Mouse (Mus musculus): ENCODE data around the gene Gm49396.

Gm49396 gene

DNA sequence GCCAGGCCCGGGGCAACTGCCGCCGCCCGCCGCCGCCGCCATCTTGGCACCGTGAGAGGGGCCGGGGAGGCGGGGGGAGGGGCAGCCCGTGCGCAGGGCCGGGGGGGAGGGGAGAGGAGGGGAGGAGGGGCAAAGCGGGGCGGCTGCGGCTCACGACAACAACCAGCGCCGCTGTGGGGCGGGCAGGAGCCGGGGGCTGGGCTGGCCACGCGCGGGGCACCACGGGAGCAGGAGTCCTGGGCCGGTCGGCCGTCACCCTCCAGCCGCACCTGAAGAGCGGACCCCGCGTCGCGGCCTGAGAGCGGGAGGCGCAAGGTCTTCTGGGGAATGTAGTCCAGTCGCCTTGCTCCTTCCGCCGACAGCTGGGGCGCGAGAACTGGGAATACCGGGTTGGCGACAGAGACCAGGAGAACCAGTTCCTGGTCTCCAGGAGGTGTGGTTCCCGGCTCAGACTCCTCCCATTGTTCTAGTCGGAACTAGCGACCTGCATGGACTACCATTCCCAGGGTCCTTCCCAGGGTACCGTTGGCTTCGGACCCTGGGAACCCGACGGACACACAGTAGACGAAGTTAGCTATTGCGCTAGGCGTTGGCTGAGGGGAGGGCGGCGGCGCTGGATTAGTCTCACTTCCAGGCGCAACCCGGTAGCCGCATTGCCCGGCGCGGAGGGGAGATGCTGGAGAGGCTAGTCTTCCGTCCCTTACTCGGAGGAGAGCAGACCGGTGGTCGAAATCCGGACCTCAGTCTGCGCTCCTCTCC lies 25.7 kb downstream of the Gm49396 start, which contains the start of gene Kmt2b:
TSS of gene Kmt2b (minus strand) at position 51 of the 759 bp plus-strand sequence.
- peak; percentile 94 to 95 for DNase-seq

DNA sequence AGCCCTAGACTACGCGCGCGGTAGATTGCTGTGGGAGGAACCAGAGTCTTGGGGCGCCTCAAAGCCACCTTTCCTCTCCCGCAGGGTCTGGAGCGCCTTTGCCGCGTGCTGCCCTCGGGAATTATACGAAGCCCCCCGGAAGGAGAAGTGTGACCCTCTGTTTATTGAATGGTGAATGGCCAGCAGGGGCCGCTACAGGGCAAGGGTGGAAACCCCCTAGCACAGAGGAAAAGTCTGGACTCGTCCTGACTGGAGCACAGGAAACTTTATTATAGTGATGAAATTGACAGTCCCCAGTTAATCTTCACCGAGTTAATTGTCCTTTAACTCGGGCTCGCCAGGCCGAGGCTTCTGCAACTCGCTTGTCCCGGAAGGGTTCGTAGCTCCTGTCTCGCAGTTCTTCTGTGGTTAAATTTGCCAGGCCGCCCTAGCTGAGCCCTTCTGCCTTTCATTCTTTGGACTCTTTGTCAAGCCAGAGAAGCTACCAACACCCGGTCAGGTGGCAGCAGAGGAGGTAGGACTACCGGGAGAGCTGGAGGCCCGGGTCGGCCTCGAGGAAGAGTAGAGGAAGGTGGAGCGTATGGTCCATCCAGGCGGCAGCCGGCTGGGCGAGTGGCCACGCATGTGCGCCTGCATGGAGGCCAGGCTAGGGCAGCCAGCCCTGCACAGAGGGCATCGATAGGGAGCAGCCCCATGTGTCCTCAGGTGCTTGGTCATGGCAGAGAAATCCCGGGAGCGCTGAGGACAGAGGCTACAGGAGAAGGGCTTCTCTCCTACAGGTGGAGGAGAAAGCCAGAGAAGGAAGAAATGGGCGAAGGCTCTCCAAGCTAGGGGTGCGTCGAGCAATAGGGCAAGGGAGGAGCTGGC lies 26.5 kb downstream of the Gm49396 start:
- peak; percentile 60 to 79 for DNase-seq

DNA sequence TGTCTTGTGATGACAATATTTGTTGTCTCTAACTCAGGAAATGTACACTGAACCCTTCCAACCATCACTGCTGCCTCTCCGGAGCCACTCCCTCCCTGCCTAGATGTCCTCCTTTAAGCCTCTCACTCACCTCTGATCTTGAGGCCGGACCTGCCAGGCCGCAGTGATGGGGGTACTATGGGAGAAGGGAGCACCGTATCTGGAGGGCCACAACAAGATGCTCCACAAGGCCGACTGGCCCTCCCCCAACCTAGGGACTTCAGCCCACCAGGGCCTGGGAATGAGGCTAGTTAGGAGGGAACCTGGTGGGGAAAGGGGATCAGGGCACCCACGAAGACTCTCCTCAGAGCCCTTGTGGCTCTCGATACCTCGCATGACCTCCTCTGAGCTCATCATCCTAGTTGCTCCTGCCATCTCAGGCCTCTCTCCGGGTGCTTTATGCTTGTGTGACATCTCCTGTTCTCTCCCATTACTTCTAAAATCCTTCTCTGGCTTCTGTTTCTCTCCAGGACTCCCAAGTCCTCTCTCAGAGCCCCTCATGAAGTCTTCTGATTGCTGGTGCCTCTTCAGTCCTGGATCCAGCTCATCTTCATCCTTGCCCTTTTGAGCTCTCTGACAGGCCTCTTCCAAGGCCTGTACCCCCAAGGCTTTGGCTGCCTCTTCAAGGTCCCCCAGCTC lies 27.9 kb downstream of the Gm49396 start:
- DNase-seq, result no peak

DNA sequence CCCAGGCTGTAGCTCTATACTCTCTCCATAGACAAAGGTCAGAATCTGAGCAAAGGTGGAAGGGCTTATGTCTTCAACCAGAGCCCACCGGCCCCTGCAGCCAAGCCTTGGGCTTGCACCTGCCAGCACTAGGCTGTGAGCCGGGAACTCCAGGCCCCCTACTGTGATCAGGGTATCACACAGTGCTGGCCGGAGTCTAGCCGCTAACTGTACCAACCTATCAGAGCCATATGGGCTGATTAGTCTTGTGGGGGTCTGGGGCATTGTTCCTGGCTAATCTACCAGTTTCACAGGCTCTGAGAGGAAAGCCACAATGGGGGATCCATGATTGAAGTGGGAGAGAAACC lies 28.4 kb downstream of the Gm49396 start:
- no peak for DNase-seq

- no peak for DNase-seq
These were observed 29.8 kb downstream of the Gm49396 start for GRCm38 (mm10) chr7:30592772-30593423.

DNA sequence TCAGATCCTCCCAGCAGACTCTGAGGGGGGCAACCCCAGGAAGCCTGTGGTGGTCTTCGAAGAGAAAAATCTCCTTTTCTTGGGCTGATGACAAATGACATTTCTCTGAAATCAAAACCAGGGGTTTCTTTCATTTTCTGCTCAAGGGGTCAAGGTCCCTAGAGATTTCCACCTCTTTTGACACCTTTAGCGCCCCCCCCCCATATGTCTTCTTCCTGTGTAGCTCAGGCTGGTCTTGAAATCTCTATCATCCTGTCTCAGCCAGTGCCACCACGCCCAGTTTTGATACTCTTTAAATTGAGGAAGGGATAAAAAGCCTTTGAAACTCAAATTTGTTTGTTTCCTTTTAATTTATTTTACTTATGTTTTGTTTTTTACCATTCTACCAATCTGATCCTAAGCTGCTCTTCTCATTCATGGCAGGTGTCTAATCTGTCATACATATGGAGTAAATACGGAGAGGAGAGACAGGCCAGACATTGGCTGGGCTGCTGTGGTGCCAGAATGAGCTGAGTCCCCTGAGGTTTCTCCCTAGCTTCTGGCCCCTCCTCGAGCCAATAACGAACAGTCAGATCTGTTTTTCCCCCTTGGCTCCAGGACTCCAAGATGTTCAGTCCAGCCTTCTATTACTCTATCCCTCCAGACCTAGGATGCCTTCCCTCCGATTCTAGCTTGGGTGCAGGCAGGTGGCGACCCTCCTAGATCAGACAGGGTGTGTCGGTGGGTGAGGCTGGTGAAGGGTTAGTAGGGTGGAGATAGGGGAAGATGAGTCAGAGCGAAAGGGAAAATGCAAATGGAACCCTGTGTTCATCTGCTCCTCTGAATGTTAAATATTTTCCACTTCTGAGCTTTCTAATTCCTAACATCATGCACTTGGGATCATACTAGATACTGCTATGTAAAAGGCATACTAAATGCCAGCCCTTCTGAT lies 30.7 kb downstream of the Gm49396 start:
- no peak for DNase-seq

- no peak for DNase-seq
These were observed 31.4 kb downstream of the Gm49396 start for GRCm38 (mm10) chr7:30594510-30595024.

DNA sequence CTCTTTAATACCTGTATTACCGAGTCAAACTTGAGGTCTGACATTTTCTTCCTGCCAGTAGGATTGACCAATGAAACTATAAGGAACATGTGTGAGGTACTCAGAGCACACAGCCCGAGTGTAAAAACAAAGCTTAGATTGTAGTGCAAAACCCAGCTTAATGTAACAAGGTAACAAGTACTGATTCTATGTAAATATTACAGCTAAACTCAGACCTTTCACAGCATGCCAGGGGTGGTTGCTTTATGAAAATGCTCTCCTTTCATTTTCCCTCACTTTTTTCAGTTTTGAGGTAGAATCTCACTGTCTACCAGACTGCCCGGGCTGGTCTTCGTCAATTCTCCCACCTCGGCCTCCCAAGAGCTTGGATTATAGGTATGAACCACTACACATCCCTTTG lies 32.9 kb downstream of the Gm49396 start:
- no peak for DNase-seq

DNA sequence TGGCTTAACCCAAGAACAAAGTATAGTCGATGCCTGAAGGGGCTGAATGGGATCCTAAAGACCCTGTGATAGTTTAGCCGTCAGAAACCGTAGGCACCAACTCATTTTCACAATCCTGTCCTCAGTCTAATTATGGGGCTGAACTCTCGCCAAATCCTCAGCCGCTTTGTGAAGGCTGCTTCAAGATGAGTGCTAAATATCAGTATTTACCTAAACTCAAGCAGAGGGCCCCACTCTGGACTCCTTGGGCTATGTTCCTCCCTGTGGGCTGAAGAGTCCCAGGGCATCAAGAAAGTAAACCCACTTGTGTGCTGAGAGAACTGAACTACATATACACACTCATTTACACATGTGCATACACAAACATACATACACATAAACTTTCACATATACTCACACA lies 33.7 kb downstream of the Gm49396 start:
- DNase-seq, result no peak

GRCm38 (mm10) chr7:30598786-30599185 lies 35.6 kb downstream of the Gm49396 start, which contains the start of gene Zbtb32:
Gene Zbtb32 (minus strand): TSS chr7:30598909.
- DNase-seq, result no peak

DNA sequence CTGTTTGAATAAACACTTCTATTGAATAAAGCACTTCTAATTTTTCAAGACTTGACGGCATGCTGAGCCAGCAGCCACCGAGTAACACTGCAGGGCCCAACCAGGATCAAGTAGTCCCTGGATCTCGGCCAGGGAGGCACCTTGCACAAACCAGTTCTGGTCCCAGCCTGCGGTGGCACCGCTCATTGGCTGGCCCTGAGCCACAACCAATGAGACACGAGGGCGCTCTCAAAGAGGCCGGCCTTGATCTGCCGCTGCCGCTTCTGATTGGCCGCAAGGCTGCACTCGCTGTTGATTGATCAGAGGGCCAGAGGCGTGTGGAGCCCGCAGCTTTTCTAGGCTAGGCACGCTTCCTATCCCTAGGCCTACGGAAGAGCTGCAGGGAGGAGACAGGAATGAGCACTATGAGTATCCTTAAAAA lies 36.8 kb downstream of the Gm49396 start:
- DNase-seq, result peak; percentile 45 to 54

- no peak for DNase-seq
These were observed 37.5 kb downstream of the Gm49396 start for GRCm38 (mm10) chr7:30600651-30601050.

GRCm38 (mm10) chr7:30602583-30602982 lies 39.4 kb downstream of the Gm49396 start:
- DNase-seq, result no peak

- no peak for DNase-seq
These were observed 41.3 kb downstream of the Gm49396 start for GRCm38 (mm10) chr7:30604424-30604823.

GRCm38 (mm10) chr7:30604944-30605343 lies 41.8 kb downstream of the Gm49396 start:
- DNase-seq, result no peak

DNA sequence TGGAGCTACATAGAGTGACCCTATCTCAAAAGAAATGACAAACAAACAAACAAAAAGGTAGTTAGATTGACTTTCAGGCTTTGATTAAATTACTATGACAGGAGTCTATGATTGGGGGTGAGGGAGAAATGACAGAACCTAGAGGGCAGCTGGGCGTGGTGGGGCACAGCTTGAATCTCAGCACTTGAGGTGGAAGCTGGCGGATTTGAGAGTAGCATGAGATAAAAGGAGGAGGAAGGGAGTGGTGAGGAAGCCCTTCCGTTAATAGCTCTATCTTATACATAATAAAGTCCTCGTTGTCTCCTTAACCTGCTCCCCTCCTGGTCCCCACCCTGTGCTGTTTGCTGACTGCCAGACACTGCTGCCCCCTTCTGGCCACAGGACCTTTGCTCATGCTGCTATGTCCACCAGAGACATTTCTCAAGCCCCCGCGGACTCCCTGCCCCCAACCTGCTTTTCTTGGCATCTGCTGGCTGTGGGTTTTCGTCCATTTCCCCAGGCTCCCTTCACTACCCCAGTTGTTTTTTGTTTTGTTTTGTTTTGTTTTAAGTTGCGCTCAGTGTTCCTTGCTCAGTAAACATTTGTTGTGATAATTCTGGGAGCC lies 44.7 kb downstream of the Gm49396 start:
- DNase-seq, result peak; percentile 35 to 36

DNA sequence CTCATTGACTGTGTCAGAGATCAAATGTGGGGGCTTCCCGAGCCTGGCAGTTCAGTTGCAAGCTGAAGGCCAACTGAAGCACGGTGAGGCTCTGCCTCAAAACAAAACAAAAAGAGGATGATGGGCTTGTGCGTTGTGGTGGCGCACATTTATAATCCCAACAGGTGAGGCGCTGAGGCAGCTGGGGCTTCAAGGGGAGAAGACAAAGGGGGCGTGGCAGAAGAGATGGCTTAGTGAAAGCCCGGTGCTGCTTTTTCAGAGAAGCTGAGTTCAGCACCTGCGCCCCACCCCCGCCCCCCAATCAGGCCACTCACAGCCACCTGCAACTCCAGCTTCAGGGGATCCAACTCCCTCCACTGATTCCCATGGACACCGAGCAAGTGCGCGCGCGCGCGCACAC lies 45.3 kb downstream of the Gm49396 start:
- no peak for DNase-seq

DNA sequence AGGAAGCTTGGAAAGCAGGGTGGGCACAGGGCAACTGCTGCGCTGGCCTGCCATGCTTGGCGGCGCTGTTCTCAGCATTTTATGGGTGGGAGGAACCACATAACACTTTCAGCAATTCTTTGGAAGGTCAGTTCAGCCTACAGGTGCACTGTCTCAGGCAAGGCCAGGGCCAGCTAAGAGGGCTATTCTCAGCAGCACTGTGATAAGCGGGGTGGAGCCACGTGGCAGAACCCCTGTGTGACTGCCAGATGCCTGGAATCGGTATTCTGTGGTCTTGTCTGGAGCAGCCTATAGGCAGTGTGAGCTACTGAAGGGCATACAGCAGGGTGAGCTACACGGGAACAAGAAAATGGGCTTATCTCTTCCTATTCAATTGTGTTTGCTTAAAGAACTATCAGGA lies 46.9 kb downstream of the Gm49396 start:
- no peak for DNase-seq

GRCm38 (mm10) chr7:30612654-30613402 lies 49.7 kb downstream of the Gm49396 start, which contains the start of gene Upk1a:
Gene Upk1a (minus strand): TSS chr7:30612847.
- no peak for DNase-seq

DNA sequence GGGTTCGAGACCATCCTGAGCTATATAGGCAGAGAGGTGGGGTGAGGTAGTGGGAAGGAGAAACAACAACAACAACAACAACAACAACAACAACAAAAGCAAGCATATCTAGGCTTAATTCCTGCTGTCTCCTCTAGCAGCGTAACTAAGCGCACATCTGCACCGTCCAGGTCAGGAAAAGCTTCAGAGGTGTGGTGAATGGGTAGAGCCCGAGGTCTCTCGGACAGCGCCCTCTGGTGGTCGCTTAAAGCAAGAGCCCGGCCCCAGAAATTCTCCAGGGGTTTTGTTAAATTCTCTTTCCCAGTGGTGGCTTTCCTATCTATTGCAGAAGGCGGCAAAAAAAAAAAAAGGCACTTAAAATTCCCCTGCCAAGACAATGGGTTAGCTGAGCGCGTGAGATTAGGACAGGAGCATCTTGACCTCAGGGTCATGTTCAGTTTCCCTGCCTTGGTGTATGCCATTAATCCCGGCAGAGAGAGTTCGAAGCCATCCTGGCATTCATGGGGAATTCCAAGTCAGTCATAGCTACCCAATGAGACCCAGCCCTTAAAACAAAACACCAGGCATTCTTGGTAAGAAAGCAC lies 50.5 kb downstream of the Gm49396 start:
- peak in 1 of 2 experiments; percentile 31 for DNase-seq
